Mouse (Mus musculus): ENCODE data around the gene Fezf2. TPM values are rescaled to one million over a fixed set of nuclear protein-coding genes. Genes with fewer than 3 reads are reported as not detected.

Fezf2 gene
- polyA plus RNA-seq (2015; fragmentation: Nextera tagmentation; extraction: Ambion mirVana) = not detected in 2 replicates

- no peak for ATAC-seq
- Histone ChIP-seq H3K4me2 (ENCODE audit: low read depth, low read length) (no peak within 1 kb of the TSS), H3K4me1 (ENCODE audit: control insufficient read depth, insufficient read depth, low read length) (no peaks in the 10 kb centered on the region; the same call in 1 of the 2 replicates), H3K4me3 (ENCODE audit: low read length) (no peak within 1 kb of the TSS), H3K27ac (ENCODE audit: low read length) (no peak within 1 kb of the TSS), H3K27me3 (replicated peaks; ENCODE audit: control insufficient read depth, insufficient read depth, low read length) (peaks cover 80% of the 10 kb centered on the region), H3K9me3 (ENCODE audit: control insufficient read depth, low read length) (no peaks in the 10 kb centered on the region), H3K9ac (ENCODE audit: low read depth, low read length) (no peak within 1 kb of the TSS), H3K36me3 (ENCODE audit: control insufficient read depth, insufficient read depth, low read length) (no peaks in the 10 kb centered on the region)
- 2% methylated on average over 2 of the region's 2 CpGs for WGBS
These were observed at the start of gene Fezf2 for GRCm38 (mm10) chr14:12348089-12348488. TSS of gene Fezf2 (minus strand) at chr14:12348189.

- Histone ChIP-seq H3K4me2 (ENCODE audit: low read depth, low read length) (no peak overlapping the region), H3K9ac (ENCODE audit: low read depth, low read length) (no peak overlapping the region), H3K4me3 (ENCODE audit: low read length) (no peak overlapping the region), H3K27ac (ENCODE audit: low read length) (no peak overlapping the region), H3K27me3 (replicated peaks; ENCODE audit: control insufficient read depth, insufficient read depth, low read length) (no peaks in the 10 kb centered on the region), H3K4me1 (ENCODE audit: control insufficient read depth, insufficient read depth, low read length) (no peaks in the 10 kb centered on the region), H3K9me3 (ENCODE audit: control insufficient read depth, low read length) (no peaks in the 10 kb centered on the region), H3K36me3 (ENCODE audit: control insufficient read depth, insufficient read depth, low read length) (no peaks in the 10 kb centered on the region)
- no peak for ATAC-seq
- WGBS = 79% methylated on average over 3 of the region's 3 CpGs
These were observed 49.6 kb upstream of the Fezf2 start for GRCm38 (mm10) chr14:12397561-12397960.

GRCm38 (mm10) chr14:12394318-12394717 lies 46.3 kb upstream of the Fezf2 start:
- Histone ChIP-seq H3K9me3 (ENCODE audit: control insufficient read depth, low read length) (no peaks in the 10 kb centered on the region), H3K27me3 (replicated peaks; ENCODE audit: control insufficient read depth, insufficient read depth, low read length) (no peaks in the 10 kb centered on the region), H3K4me3 (ENCODE audit: low read length) (no peak overlapping the region), H3K4me2 (ENCODE audit: low read depth, low read length) (no peak overlapping the region), H3K36me3 (ENCODE audit: control insufficient read depth, insufficient read depth, low read length) (no peaks in the 10 kb centered on the region), H3K9ac (ENCODE audit: low read depth, low read length) (no peak overlapping the region), H3K4me1 (ENCODE audit: control insufficient read depth, insufficient read depth, low read length) (no peaks in the 10 kb centered on the region), H3K27ac (ENCODE audit: low read length) (no peak overlapping the region)
- WGBS = 50% methylated on average over 2 of the region's 2 CpGs
- no peak for ATAC-seq

GRCm38 (mm10) chr14:12393271-12393861 lies 45.4 kb upstream of the Fezf2 start:
- no peak for ATAC-seq
- WGBS = 56% methylated on average over 12 of the region's 12 CpGs

GRCm38 (mm10) chr14:12391167-12391566 lies 43.2 kb upstream of the Fezf2 start:
- 75% methylated on average over 7 of the region's 7 CpGs for WGBS

More at GRCm38 (mm10) chr14:12393271-12393861, 45.4 kb upstream of the Fezf2 start:
- H3K4me2 ChIP-seq (ENCODE audit: low read depth, low read length) = no peak overlapping the region
- no peak overlapping the region for H3K4me3 ChIP-seq (ENCODE audit: low read length)
- no peaks in the 10 kb centered on the region for H3K27me3 ChIP-seq (replicated peaks; ENCODE audit: control insufficient read depth, insufficient read depth, low read length)
- H3K36me3 ChIP-seq (ENCODE audit: control insufficient read depth, insufficient read depth, low read length) = no peaks in the 10 kb centered on the region
- H3K4me1 ChIP-seq (ENCODE audit: control insufficient read depth, insufficient read depth, low read length) = no peaks in the 10 kb centered on the region
- no peak overlapping the region for H3K9ac ChIP-seq (ENCODE audit: low read depth, low read length)
- H3K9me3 ChIP-seq (ENCODE audit: control insufficient read depth, low read length) = no peaks in the 10 kb centered on the region
- no peak overlapping the region for H3K27ac ChIP-seq (ENCODE audit: low read length)

GRCm38 (mm10) chr14:12388806-12389436 lies 40.9 kb upstream of the Fezf2 start:
- Histone ChIP-seq H3K4me1 (ENCODE audit: control insufficient read depth, insufficient read depth, low read length) (no peaks in the 10 kb centered on the region), H3K27ac (ENCODE audit: low read length) (no peak overlapping the region), H3K4me2 (ENCODE audit: low read depth, low read length) (no peak overlapping the region), H3K27me3 (replicated peaks; ENCODE audit: control insufficient read depth, insufficient read depth, low read length) (no peaks in the 10 kb centered on the region), H3K9me3 (ENCODE audit: control insufficient read depth, low read length) (no peaks in the 10 kb centered on the region), H3K36me3 (ENCODE audit: control insufficient read depth, insufficient read depth, low read length) (no peaks in the 10 kb centered on the region), H3K9ac (ENCODE audit: low read depth, low read length) (no peak overlapping the region), H3K4me3 (ENCODE audit: low read length) (no peak overlapping the region)
- ATAC-seq = no peak
- WGBS = 43% methylated on average over 14 of the region's 14 CpGs

More at GRCm38 (mm10) chr14:12391167-12391566, 43.2 kb upstream of the Fezf2 start:
- Histone ChIP-seq H3K4me2 (ENCODE audit: low read depth, low read length) (no peak overlapping the region), H3K27ac (ENCODE audit: low read length) (no peak overlapping the region), H3K9me3 (ENCODE audit: control insufficient read depth, low read length) (no peaks in the 10 kb centered on the region), H3K27me3 (replicated peaks; ENCODE audit: control insufficient read depth, insufficient read depth, low read length) (no peaks in the 10 kb centered on the region), H3K36me3 (ENCODE audit: control insufficient read depth, insufficient read depth, low read length) (no peaks in the 10 kb centered on the region), H3K4me3 (ENCODE audit: low read length) (no peak overlapping the region), H3K9ac (ENCODE audit: low read depth, low read length) (no peak overlapping the region), H3K4me1 (ENCODE audit: control insufficient read depth, insufficient read depth, low read length) (no peaks in the 10 kb centered on the region)
- no peak for ATAC-seq

GRCm38 (mm10) chr14:12388192-12388795 lies 40.3 kb upstream of the Fezf2 start:
- Histone ChIP-seq H3K27me3 (replicated peaks; ENCODE audit: control insufficient read depth, insufficient read depth, low read length) (no peaks in the 10 kb centered on the region), H3K27ac (ENCODE audit: low read length) (no peak overlapping the region), H3K9me3 (ENCODE audit: control insufficient read depth, low read length) (no peaks in the 10 kb centered on the region), H3K4me1 (ENCODE audit: control insufficient read depth, insufficient read depth, low read length) (no peaks in the 10 kb centered on the region), H3K36me3 (ENCODE audit: control insufficient read depth, insufficient read depth, low read length) (no peaks in the 10 kb centered on the region), H3K4me3 (ENCODE audit: low read length) (no peak overlapping the region), H3K9ac (ENCODE audit: low read depth, low read length) (no peak overlapping the region), H3K4me2 (ENCODE audit: low read depth, low read length) (no peak overlapping the region)
- no peak for ATAC-seq
- 37% methylated on average over 4 of the region's 4 CpGs for WGBS

- H3K27me3 ChIP-seq (replicated peaks; ENCODE audit: control insufficient read depth, insufficient read depth, low read length) = no peaks in the 10 kb centered on the region
- WGBS = 67% methylated on average over 6 of the region's 6 CpGs
- no peaks in the 10 kb centered on the region for H3K36me3 ChIP-seq (ENCODE audit: control insufficient read depth, insufficient read depth, low read length)
- no peak overlapping the region for H3K4me3 ChIP-seq (ENCODE audit: low read length)
- H3K9ac ChIP-seq (ENCODE audit: low read depth, low read length) = no peak overlapping the region
- no peaks in the 10 kb centered on the region for H3K4me1 ChIP-seq (ENCODE audit: control insufficient read depth, insufficient read depth, low read length)
- ATAC-seq = no peak
- no peak overlapping the region for H3K4me2 ChIP-seq (ENCODE audit: low read depth, low read length)
- H3K9me3 ChIP-seq (ENCODE audit: control insufficient read depth, low read length) = no peaks in the 10 kb centered on the region
- H3K27ac ChIP-seq (ENCODE audit: low read length) = no peak overlapping the region
These were observed 39.2 kb upstream of the Fezf2 start for GRCm38 (mm10) chr14:12387176-12387575.

GRCm38 (mm10) chr14:12377883-12378282 lies 29.9 kb upstream of the Fezf2 start:
- no peak overlapping the region for H3K4me2 ChIP-seq (ENCODE audit: low read depth, low read length)
- H3K4me3 ChIP-seq (ENCODE audit: low read length) = no peak overlapping the region
- H3K36me3 ChIP-seq (ENCODE audit: control insufficient read depth, insufficient read depth, low read length) = no peaks in the 10 kb centered on the region
- no peaks in the 10 kb centered on the region for H3K4me1 ChIP-seq (ENCODE audit: control insufficient read depth, insufficient read depth, low read length)
- no peak overlapping the region for H3K9ac ChIP-seq (ENCODE audit: low read depth, low read length)
- no peak overlapping the region for H3K27ac ChIP-seq (ENCODE audit: low read length)
- H3K9me3 ChIP-seq (ENCODE audit: control insufficient read depth, low read length) = no peaks in the 10 kb centered on the region
- no peak for ATAC-seq
- 0 out of 2 replicates have a peak, but pooled peaks cover 2% of the 10 kb centered on the region for H3K27me3 ChIP-seq (replicated peaks; ENCODE audit: control insufficient read depth, insufficient read depth, low read length)
- 19% methylated on average over 9 of the region's 9 CpGs for WGBS

Data from intestine, embryonic 16.5 days (tissue).